27 mouse cellular contexts compared by ENCODE assay signal in genomic region chr3:57431706-57432105, GRCm38 (mm10). TPM values are rescaled to one million over a fixed set of nuclear protein-coding genes. Genes with fewer than 3 reads are reported as not detected.
DNase-seq lines count a peak whose midpoint lies in the region; ATAC-seq and TF ChIP-seq lines count a peak whose summit lies in the region.
"Had no signal": no experiment of that assay in that cellular context is flagged by ENCODE, and none has a peak within 500 bp of the region (broad histone marks: within the 10 kb centered on the region; RNA-seq: fewer than 3 reads in every experiment).

No protein-coding gene starts in this region.

- H3K79me2 ChIP-seq in C2C12 (ENCODE audit: control insufficient read depth, insufficient read depth) = no peaks in the 10 kb centered on the region

- no peak overlapping the region for H3ac ChIP-seq in C2C12 (ENCODE audit: control insufficient read depth, insufficient read length, low read depth)

- intact Hi-C loops in heart, postnatal 10 days (cut with DNase I) = no loop called here

- peak; percentile 38 for DNase-seq in Muller cell, postnatal 12 days (ENCODE audit: inconsistent ontology term)
- peak; percentile 69 to 78 for DNase-seq in heart, postnatal 10 days
- no peak for DNase-seq in cerebellum, postnatal 10 days
- DNase-seq in hindbrain, embryonic 10.5 days (ENCODE audit: low spot score) = no peak
- DNase-seq: adrenal gland, postnatal 14 days; cerebellum, adult 8-10 months; gastrocnemius, postnatal 10 days; kidney, adult 8-10 months; kidney, postnatal 14 days; layer of hippocampus, postnatal 36 days; right cerebral cortex, adult 18-20 months; thymus, adult 18-20 months; thymus, postnatal 36 days had no signal

- 19% methylated on average over 3 of the region's 3 CpGs for WGBS in heart, embryonic 12.5 days
- 87% methylated on average over 3 of the region's 3 CpGs for WGBS in hindbrain, embryonic 10.5 days
- WGBS in kidney, embryonic 15.5 days = 80% methylated on average over 3 of the region's 3 CpGs

- no peak overlapping the region for H3K9ac ChIP-seq in heart, embryonic 12.5 days
- H3K9ac ChIP-seq in kidney, embryonic 15.5 days = no peak overlapping the region
- H3K9ac ChIP-seq: embryonic facial prominence, embryonic 15.5 days; forebrain, embryonic 15.5 days; hindbrain, embryonic 15.5 days; intestine, embryonic 15.5 days; liver, embryonic 15.5 days; midbrain, embryonic 12.5 days; neural tube, embryonic 15.5 days had no signal

- no peak overlapping the region for H3K4me3 ChIP-seq in C2C12 (ENCODE audit: insufficient read depth, poor library complexity, severe bottlenecking)
- no peak overlapping the region for H3K4me3 ChIP-seq in heart, embryonic 12.5 days
- no peak overlapping the region for H3K4me3 ChIP-seq in hindbrain, embryonic 10.5 days
- H3K4me3 ChIP-seq in kidney, embryonic 15.5 days (replicated peaks) = no peak overlapping the region
- H3K4me3 ChIP-seq: embryonic facial prominence, embryonic 15.5 days; forebrain, embryonic 15.5 days; hindbrain, embryonic 15.5 days; intestine, embryonic 15.5 days; layer of hippocampus, adult 2 months; liver, embryonic 15.5 days; midbrain, embryonic 12.5 days; neural tube, embryonic 15.5 days had no signal

- H3K4me1 ChIP-seq in heart, embryonic 12.5 days (replicated peaks) = peaks cover 22% of the 10 kb centered on the region; the same call in 1 of the 2 replicates
- H3K4me1 ChIP-seq in hindbrain, embryonic 10.5 days (replicated peaks) = no peaks in the 10 kb centered on the region
- peaks cover 10% of the 10 kb centered on the region for H3K4me1 ChIP-seq in kidney, embryonic 15.5 days
- H3K4me1 ChIP-seq: embryonic facial prominence, embryonic 15.5 days; forebrain, embryonic 15.5 days; hindbrain, embryonic 15.5 days; intestine, embryonic 15.5 days; liver, embryonic 15.5 days; midbrain, embryonic 12.5 days; neural tube, embryonic 15.5 days had no signal

- H3K27ac ChIP-seq in heart, embryonic 12.5 days (ENCODE audit: poor library complexity, severe bottlenecking) = no peak overlapping the region
- H3K27ac ChIP-seq in hindbrain, embryonic 10.5 days = no peak overlapping the region
- H3K27ac ChIP-seq in kidney, embryonic 15.5 days = no peak overlapping the region
- H3K27ac ChIP-seq: embryonic facial prominence, embryonic 15.5 days; forebrain, embryonic 15.5 days; hindbrain, embryonic 15.5 days; intestine, embryonic 15.5 days; layer of hippocampus, adult 2 months; liver, embryonic 15.5 days; midbrain, embryonic 12.5 days; neural tube, embryonic 15.5 days had no signal

- H3K9me3 ChIP-seq in heart, embryonic 12.5 days (replicated peaks) = no peaks in the 10 kb centered on the region
- no peaks in the 10 kb centered on the region for H3K9me3 ChIP-seq in hindbrain, embryonic 10.5 days
- no peaks in the 10 kb centered on the region for H3K9me3 ChIP-seq in kidney, embryonic 15.5 days (replicated peaks)
- H3K9me3 ChIP-seq: embryonic facial prominence, embryonic 15.5 days; forebrain, embryonic 15.5 days; hindbrain, embryonic 15.5 days; intestine, embryonic 15.5 days; liver, embryonic 15.5 days; midbrain, embryonic 12.5 days; neural tube, embryonic 15.5 days had no signal

- peak; percentile 60; the same call in 1 of the 2 replicates for ATAC-seq in heart, embryonic 12.5 days (ENCODE audit: insufficient number of reproducible peaks, low FRiP score)
- no peak for ATAC-seq in kidney, embryonic 15.5 days (replicated peaks; ENCODE audit: low FRiP score)
- ATAC-seq: forebrain, embryonic 15.5 days; intestine, embryonic 15.5 days had no signal

- H3K27me3 ChIP-seq in C2C12 (ENCODE audit: control insufficient read depth, insufficient read depth, insufficient read length) = no peaks in the 10 kb centered on the region
- H3K27me3 ChIP-seq in heart, embryonic 12.5 days (replicated peaks) = no peaks in the 10 kb centered on the region
- no peaks in the 10 kb centered on the region for H3K27me3 ChIP-seq in hindbrain, embryonic 10.5 days (ENCODE audit: insufficient read depth, poor library complexity, severe bottlenecking)
- H3K27me3 ChIP-seq in kidney, embryonic 15.5 days = no peaks in the 10 kb centered on the region
- H3K27me3 ChIP-seq: embryonic facial prominence, embryonic 15.5 days; forebrain, embryonic 15.5 days; hindbrain, embryonic 15.5 days; intestine, embryonic 15.5 days; liver, embryonic 15.5 days; midbrain, embryonic 12.5 days; neural tube, embryonic 15.5 days had no signal

- no peaks in the 10 kb centered on the region for H3K79me3 ChIP-seq in C2C12 (ENCODE audit: low read depth)

- no peaks in the 10 kb centered on the region for H3K36me3 ChIP-seq in C2C12 (ENCODE audit: control insufficient read depth, insufficient read depth)
- H3K36me3 ChIP-seq in heart, embryonic 12.5 days = no peaks in the 10 kb centered on the region
- no peaks in the 10 kb centered on the region for H3K36me3 ChIP-seq in hindbrain, embryonic 10.5 days
- no peaks in the 10 kb centered on the region for H3K36me3 ChIP-seq in kidney, embryonic 15.5 days
- H3K36me3 ChIP-seq: embryonic facial prominence, embryonic 15.5 days; forebrain, embryonic 15.5 days; hindbrain, embryonic 15.5 days; intestine, embryonic 15.5 days; midbrain, embryonic 12.5 days; neural tube, embryonic 15.5 days had no signal

- no peak for TF ChIP-seq CTCF in C2C12 (IDR thresholded peaks at IDR 0.05; ENCODE audit: control insufficient read depth, insufficient read depth, insufficient read length)

- H3K4me2 ChIP-seq in heart, embryonic 12.5 days = no peak overlapping the region
- no peak overlapping the region for H3K4me2 ChIP-seq in kidney, embryonic 15.5 days
- H3K4me2 ChIP-seq: embryonic facial prominence, embryonic 15.5 days; forebrain, embryonic 15.5 days; hindbrain, embryonic 15.5 days; intestine, embryonic 15.5 days; liver, embryonic 15.5 days; midbrain, embryonic 12.5 days; neural tube, embryonic 15.5 days had no signal

TF ChIP-seq in C2C12, 6 proteins besides CTCF, POLR2A, EP300 and RAD21:
- no peak for TF ChIP-seq MAX (IDR thresholded peaks at IDR 0.05)
- no peak for TF ChIP-seq FOSL1 (IDR thresholded peaks at IDR 0.05; ENCODE audit: insufficient read depth, low read length, poor library complexity, severe bottlenecking)
- TF ChIP-seq MYOD1 (IDR thresholded peaks at IDR 0.05; ENCODE audit: control insufficient read depth, insufficient read length, low read depth) = no peak
- TF ChIP-seq USF1 (IDR thresholded peaks at IDR 0.05; ENCODE audit: low read depth) = peak; percentile 6

RNA-seq across cellular contexts. Expression of gene Tm4sf4, which starts 6.6 kb away (rescaled TPM):
- polyA plus RNA-seq in C2C12 (2012; fragmentation: generic; extraction: Trizol) = 0.33 TPM
- 0.52 TPM in 1 of 2 replicates, not detected in the other for polyA plus RNA-seq in heart, embryonic 12.5 days (2016; fragmentation: Nextera tagmentation; extraction: Ambion mirVana)
- not detected for total RNA-seq in heart, postnatal 10 days (2021)
- polyA plus RNA-seq in hindbrain, embryonic 10.5 days (2016; fragmentation: Nextera tagmentation; extraction: Ambion mirVana) = 0.20 TPM in 1 of 2 replicates, not detected in the other
- polyA plus RNA-seq in kidney, embryonic 15.5 days (2015; fragmentation: Nextera tagmentation; extraction: Ambion mirVana) = 1.9 and 3.1 TPM in 2 replicates
- total RNA-seq: gastrocnemius, postnatal 10 days; granulocyte monocyte progenitor cell, adult 5-6 weeks; layer of hippocampus, adult 2 months; layer of hippocampus, postnatal 36 days; left cerebral cortex, postnatal 36 days; megakaryocyte, adult 5-6 weeks had no signal
- polyA plus RNA-seq: embryonic facial prominence, embryonic 15.5 days; midbrain, embryonic 12.5 days had no signal

Comparison
In these comparisons a context has a peak if more than half of its experiments do, and no peak if none do; other contexts are left out.
1. DNase-seq: peak in Muller cell, postnatal 12 days (single experiment) and heart, postnatal 10 days (2 of 2); none in cerebellum, postnatal 10 days (0 of 2) and hindbrain, embryonic 10.5 days (single experiment).